Mouse (Mus musculus): ENCODE measurements around the gene Pde6d.
"Not testable (repeated sequence)": the region's sequence is repeated elsewhere in the genome, so short reads cannot be mapped to it uniquely, and the experiment has no call there.

The Pde6d gene

DNA sequence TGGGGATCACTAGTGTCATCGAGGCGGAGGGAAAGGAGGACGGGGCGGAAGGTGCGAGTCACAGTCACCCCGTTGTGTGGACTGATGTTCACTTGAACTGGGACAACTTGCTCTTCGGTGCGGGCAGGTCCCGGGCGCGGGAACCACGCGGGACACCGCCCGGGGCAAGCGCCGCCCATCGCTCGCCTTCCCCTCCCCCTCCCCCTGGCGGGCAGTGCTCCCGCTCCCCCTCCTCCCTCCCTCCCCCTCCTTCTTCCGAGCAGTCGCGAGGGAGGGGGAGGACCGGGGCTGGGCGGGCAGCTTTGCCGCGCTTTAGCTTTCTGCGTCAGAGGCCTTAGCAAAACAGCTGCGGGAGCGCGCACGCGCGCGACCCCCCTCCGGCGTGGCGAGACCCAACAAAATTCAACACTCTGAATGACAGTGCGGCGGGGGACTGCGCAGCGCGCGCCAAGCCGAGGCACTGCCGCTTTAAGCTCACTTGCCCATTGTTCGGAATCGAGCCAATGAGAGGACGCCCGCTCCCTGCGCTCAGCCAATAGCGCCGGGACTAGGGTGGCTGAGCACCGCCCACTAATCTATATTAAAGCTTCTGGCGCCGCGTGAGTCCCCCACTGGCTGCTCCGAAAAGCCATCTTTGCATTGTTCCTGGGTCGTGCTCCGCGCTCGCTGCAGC lies 56.2 kb downstream of the Pde6d start, which contains the start of gene Ptma:
Gene Ptma (plus strand): TSS at position 611 of the 673 bp plus-strand sequence.
- peak; percentile 99 for DNase-seq (ENCODE audit: extremely low spot score)

DNA sequence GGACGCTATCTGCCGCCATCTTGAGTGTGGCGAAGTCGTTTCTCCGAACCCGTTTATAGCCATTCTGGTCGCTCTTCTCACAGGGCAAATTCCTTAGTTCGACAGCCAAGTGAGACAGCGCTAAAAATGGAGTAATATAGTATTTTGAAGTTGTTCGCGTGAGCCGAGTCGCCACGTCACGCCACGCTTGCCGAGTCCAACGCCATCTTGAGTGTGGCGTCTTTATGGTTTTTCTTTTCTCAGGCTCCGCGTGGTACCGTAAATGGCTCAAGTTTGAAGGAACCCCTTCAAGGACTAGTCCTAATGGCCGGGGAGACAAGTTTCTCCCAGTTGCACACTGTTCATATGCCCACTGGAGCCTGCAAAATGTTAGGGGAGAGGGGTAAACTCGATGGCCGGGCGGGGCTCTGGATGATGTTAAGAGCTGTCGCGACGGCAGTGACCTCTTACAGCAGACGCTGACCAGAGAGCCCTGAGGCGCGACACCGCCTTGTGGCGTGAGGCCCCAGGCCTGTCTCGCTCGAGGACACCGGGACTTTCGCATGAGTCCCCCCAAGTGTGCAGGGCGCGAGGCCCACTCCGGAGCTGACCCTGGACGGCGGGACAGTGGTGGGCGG lies 56.8 kb downstream of the Pde6d start:
- DNase-seq (ENCODE audit: extremely low spot score): peak; percentile 83

DNA sequence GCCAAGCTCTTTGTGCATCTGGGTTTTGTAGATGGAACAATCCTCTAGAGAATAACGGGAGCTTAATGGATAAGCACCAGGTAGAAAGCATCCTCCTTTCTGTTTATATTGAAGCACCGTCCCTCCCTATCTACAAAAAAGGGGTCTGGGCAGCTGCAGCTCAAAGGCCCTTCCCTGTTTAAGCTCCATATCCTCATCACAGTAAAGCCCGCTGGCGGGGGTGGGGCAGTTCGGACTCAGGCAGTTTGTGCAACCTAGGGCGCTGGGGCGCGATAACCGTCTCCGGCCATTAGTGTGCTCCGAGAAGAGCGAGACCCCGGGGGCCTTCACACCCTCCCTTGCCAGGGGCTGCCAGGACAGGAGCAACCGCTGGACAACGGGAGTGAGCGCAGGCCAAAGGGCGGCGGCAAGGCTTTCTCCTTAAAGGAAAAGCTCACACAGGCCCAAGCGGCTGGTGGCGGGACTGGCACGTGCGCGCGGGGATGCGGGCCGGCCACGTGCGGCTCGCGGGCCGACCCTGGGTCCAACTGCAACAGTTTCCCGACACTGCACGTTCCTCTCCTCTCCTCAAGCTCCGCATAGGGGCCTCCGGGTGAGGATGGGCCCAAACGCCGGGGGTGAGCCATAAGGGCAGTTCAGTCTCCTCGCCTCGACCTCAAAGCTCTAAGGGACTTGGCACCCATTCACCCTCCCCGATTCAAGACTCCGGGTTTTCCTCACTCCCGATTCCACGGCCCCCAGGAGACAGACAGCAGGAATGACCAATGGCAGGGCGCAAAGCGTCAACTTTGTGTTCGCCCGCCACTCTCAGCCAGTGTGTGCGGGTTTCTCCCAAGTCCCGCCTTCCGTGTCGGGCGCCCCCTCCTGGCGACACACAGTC lies 57.6 kb downstream of the Pde6d start:
- DNase-seq (ENCODE audit: extremely low spot score): peak; percentile 99

DNA sequence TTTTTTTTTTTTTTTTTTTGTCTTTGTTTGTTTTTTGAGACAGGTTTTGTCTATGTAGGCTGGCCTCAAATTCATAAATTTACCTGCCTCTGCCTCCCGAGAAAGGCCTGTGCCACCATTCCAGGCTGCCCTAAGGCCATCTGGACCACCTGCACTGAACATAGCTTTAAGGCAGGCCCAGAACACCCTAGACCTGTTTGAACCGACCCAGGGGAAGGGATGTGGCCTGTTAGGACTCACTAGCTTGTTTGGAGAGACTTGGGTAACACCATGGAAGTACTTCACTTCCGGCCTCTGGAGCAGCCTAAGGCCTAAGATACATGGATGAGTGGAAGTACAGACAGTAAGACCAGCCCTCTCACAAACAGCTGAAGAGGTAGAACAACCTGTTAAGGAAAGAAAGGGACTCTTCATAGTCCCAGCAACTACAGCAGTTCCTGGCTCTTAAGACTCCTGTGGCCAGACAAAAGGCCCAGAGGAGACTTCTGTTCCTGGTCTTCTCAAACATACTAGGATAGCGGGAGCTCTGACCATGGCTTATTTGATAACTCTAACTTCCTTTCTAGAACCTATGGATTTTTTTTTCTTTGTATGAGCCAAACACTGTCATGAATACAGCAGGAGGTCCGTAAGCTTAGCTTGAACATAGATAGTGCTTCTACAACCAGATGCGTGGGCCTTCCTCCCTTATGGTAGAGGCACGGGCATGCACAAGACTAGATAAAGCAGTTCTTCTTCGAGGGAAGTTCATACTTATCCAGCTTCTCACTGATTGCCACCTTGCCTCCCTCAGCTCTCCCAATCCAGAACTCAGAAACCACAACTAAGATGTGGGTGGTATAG lies 58.4 kb downstream of the Pde6d start:
- no peak for DNase-seq (ENCODE audit: extremely low spot score)

DNA sequence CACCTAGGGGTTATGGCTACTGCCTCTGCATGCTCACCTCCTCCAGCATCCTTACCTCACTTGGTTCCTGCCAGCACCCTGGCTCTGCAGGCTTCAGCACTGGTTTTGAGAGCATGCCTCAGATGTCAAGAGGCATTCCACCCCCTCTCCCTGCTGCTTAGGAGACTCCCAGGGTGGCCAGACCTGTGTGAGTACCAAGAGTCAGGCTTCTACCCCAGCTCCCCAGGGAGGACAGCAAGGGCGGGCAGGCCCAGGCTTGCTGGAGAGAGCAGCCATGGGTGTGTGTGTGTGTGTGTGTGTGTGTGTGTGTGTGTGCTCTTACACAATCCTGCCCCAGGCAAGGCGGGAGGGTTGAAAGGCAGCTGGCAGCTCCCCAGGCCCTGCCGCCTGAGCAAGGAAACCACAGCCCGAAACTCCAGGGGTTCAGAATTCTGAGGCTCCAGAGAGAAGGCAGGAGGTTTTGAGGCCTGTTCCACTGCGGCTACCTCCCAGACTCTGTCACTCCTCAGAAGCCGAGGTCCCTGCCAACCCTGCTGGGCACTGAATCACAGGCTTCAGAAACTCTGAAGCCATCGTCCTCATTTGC lies 60.0 kb downstream of the Pde6d start:
- no peak for DNase-seq (ENCODE audit: extremely low spot score)

DNA sequence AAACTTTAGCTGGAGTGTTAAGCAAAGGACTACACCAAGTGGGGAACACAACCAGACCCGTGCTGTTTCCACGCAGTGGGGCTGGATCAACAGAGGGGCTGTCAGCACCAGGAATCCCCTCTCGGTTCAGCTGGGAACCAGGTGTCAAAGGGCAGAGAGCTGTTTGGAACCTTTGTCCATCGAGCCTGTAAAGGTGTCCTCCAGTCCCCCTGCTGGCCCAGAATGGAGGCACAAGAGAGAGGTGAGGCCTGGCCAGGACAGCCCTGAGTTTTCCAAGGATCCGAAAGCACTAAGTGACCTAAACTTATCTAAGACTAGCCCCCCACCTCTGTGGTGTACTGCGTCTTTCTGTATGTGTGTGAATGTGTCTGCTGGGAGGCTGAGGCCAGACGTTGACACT lies 62.1 kb downstream of the Pde6d start:
- peak; percentile 66 for DNase-seq (ENCODE audit: extremely low spot score)

DNA sequence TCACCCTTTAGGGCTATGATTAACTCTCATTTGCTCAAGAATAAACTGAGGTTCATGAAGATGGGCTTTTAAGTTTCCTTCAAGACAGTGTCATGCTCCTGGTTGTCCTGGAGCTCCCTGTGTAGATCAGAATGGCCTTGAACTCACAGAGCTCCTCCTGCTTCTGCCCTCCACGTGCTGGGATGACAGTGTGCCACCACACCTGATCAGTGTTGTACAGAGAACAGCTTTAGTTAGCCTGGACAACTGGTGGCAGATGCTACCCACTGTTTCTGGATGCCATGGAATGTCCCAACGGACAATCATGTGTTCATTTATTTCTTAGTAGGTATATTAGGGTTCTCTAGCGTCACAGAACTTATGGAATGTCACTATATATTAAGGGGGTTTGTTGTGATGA lies 65.4 kb downstream of the Pde6d start:
- DNase-seq (ENCODE audit: extremely low spot score): no peak

DNA sequence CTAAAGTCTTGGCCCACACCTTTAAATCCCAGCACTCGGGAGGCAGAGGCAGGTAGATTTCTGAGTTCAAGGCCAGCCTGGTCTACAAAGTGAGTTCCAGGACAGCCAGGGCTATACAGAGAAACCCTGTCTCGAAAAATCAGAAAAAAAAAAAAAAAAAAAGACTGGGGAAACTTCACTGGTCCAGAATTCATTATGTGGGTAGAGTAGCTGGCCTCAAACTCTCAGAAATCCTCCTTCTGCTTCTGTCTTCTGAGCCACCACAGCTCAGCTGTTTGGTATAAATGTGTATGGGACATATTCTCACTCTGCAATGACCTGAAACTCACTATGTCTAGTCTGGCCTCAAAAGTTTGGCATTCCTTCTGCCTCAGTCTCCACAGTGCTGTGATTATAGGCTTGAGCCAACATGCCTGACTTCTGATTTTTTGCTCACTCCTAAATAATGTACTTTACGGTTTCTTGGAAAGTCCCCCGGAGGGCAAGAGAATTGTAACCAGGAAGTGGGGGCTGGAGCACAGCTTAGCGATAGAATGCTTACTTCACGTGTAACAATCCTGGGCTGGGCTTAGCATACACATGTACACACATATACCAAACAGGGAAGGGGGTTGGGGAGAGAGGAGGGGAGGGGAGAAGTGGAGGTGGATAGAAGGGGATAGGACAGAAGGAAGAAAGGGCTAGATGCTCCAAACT lies 66.6 kb downstream of the Pde6d start:
- no peak for DNase-seq (ENCODE audit: extremely low spot score)

DNA sequence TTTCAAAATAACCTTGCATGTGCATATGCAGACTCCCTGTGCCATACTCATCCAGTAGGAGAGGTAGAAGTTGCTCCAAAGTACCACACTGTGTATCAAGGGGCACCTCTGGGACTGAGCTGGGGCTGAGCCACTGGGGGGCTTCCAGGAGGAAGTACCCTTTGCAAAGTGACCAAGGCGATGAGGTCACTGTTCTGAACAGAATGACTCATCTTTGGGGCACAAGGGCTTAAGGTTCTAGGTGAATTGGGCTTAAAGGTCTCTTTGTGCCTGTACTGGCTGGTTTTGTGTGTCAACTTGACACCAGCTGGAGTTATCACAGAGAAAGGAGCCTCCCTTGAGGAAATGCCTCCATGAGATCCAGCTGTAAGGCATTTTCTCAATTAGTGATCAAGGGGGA lies 69.4 kb downstream of the Pde6d start:
- DNase-seq (ENCODE audit: extremely low spot score): not testable (repeated sequence)

DNA sequence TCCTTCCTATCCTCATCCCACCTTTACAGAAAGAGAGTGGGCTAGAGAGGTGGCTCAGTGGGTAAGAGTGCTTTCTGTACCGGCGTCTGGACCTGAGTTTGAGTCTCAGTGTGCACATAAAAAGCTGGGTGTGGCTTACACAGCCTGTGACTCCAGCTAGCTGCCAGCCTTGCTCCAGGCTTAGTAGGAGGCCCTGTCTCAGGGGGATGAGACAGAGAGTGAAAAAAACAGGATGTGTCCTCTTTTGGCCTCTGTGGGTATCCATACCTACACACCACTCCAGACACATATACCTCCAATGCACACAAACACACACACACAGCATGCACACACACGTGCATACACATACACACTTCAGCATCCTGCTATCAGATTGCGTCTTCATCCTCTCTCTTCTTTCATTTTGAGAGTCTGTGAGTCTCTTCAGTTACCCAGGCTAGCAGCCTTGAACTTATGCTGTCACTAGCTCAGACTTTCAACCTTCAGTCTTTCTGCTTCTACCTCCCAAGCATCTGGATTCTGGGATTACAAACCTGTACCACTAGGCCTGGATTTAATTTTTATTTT lies 70.2 kb downstream of the Pde6d start:
- DNase-seq (ENCODE audit: extremely low spot score): no peak

DNA sequence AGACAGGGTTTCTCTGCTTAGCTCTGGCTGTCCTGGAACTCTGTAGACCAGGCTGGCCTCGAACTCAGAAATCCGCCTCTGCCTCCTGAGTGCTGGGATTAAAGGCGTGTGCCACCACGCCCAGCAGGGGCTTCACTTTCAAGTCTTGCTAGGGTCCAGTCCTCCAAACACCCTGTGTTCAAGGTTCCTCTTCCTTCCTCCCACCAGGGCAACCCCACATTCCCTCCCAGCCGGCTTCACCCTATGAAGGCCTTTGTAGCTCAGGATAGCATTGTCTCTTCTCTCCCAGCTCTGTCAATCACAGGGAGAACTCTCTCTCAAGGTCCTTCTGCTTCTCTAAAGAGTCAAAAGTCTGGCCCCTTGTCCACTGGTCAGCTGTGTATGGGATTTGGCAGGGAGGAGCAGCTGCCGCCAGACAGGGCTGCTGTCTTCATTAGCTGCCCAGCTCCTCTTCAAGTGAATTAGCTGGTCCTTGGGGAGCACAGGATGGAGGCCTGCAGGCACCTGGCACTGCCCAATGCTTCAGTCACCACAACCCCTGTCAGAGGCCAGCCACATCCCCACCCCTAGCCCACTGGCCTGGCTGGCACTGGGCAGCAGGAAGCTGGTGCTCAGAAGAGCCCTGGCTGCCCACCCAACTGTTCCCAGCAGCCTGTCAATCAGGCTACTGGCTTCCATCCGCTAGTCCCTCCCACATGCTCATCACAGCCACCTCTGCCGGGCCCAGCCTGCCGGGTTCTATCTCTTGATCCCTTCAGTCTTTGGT lies 71.6 kb downstream of the Pde6d start:
- no peak for DNase-seq (ENCODE audit: extremely low spot score)

DNA sequence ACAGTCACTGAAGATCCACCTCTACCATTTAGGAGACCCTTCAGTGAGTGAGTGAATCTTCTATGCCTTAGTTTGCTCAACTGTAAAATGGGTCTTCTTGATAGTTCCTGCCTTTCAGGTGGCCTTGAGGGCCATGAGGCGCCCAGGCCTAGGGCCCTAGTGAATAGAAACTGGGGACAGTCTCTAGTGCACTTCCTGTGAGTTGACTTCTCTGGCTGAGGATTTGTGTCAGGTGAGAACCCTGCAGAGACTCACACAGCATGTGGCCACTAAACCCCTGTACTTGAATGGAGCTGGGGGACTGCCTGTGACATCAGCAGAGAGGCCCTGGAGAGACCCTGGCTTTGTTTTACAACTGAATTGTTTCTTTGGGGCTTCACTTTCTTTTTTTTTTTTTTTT lies 72.2 kb downstream of the Pde6d start:
- DNase-seq (ENCODE audit: extremely low spot score): no peak

DNA sequence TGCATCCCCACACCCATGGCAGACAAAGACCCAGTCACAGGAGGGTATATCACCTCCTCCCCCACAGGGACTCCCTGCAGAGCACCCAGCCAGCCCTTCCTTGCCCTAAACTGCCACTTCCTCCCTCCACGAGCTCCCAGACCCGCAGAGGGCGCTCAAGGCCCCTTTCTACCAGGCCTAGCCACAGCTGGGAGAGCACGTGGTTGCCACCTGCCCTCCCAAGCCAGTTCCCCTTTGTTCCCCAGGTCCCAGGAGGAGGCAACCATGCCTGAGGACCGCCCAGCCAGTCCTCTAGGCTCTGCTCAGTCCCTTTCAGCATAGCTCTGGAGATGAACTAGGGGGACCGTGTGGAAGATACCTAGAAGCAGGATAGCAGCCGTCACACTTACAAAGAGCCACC lies 73.0 kb downstream of the Pde6d start:
- DNase-seq (ENCODE audit: extremely low spot score): peak; percentile 90

DNA sequence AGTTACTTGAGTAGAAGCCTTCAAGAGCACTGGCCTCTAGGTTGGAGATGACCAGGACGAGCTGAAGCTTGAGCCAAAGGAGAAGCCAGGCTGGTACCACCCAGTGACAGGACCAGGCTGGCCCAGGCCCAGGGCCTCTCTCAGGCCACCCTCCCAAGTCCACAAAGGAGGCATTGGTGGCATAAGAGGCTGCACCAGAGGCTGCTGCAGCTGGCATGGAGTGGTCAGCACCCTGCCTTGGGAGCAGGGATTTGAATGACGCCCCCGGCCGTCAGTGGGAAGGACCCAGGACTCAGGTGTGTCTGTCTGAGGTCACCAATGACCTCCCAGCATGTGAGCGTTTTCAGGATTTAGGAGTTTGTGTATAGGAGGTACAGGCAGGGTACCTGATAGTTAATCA lies 74.6 kb downstream of the Pde6d start:
- DNase-seq (ENCODE audit: extremely low spot score): no peak

DNA sequence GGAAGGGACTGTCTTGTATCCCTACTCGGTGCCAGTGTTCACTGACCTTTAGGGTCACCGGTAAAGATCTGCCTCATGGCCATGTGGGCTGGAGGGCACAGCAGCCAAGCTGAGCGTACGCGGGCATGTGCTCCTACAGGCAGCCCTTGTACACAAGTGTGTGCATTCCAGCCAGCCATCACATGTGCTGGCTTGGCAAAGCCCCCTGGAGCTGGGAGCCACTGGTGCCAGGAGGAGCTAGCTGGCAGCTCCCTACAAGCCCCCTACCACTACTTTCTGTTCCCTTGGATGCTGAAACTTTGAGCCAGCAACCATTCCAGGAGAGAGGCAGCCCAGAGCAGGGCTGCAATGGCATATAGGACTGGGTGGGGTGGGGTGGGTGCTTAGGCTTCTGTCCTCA lies 76.0 kb downstream of the Pde6d start:
- DNase-seq (ENCODE audit: extremely low spot score): no peak

DNA sequence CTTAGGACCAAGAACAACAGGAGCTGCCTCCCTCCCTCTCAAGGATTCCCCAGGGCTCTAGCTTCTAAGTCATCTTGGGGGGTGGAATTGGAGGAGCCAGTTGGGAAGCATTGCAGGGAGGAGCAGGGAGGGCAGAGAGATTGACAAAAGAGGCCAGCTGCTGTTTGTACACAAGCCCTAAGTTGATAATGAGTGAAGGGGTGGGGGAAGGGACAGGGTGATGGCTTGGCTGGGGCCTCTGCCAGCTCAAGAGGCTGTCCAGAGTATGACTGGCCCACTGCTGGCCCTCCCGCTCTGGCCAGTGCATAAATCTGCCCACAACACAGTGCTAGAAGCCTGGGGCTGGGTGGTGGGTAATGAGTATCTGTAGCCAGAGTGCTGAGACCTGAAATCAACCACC lies 77.0 kb downstream of the Pde6d start:
- DNase-seq (ENCODE audit: extremely low spot score): peak; percentile 65

DNA sequence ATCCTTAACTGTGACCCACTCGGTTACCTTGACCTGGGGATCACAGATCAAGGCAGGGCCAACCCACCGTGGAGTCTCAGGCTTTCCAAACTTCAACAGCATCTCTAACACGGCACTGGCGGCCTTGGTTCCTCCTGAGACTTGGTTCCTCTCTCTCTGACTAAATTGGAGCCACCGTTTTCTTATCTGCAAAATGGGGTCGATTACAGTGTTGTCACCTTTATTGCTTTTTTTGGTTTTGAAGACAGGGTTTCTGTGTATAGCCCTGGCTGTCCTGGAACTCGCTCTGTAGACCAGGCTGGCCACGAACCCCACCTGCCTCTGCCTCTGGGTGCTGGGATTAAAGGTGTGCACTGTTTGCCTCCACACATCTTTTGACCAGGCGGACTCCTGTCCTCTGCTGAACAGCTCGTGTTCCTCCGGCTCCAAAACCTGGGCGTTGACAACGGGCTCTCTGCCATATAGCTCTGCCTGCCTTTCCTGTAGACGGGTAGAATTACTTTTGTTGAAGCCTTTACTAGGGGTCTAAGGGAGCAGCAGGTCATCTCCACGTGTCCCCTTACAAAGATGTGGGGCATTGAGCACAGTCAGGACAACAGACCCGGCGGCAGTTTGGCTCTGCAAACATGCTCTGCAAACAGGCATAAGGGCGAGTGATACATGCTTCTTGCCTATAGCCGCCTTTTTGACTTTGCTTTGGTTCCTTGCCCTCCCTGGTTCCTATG lies 77.6 kb downstream of the Pde6d start:
- peak; percentile 62 for DNase-seq (ENCODE audit: extremely low spot score)

DNA sequence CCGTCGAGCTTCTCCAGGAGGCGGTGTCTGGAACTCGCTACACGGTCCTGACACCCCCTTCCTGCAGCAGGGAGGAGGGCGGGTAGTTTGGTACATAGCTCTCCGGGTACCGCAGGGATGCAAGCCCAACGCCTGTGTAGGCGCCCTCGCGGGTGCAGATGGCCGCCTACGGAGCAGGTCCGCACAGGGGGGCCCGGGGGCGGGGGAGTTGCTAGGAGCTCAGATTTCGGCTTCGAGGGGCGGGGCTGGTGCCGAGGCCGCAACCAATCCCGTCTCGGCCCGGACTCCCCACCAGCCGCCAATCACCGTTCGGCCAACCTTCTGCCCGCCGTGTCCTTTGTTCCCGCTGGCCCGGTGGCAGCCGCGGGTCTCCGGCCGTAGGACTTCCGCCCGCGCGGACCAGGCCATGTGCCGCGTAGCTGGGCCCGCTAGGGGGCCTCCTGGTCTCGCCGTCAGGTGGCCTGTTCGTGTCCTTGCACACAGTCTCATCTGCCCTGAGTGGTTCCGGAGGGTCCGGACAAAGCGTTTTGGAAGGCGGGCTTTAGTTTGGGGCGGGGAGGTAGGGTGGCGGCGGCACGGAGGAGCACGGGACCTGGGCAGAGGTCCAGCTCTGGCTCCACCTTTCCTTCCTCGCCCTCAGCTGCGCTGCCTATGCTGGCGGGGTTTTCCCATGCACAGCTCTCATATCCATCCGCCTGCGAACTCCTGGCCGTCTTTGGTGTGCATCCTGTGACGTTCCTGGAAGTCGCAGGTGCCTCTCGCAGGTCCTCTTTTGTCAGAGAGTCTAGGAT lies 78.3 kb downstream of the Pde6d start:
- peak; percentile 97 for DNase-seq (ENCODE audit: extremely low spot score)
